Mouse (Mus musculus) natural killer cell, adult 2 months (primary cell): Measurements from ENCODE around the gene Gm14226.
"Not testable (repeated sequence)": the region's sequence is repeated elsewhere in the genome, so short reads cannot be mapped to it uniquely, and the experiment has no call there.

ENCODE experiments used
- DNase-seq, 2 experiments: peaks; one replicate each; pipeline ENCODE4 v3.0.0; 2022; ENCODE audit warnings: low spot score in 2 of 2

The Gm14226 gene

GRCm38 (mm10) chr2:155047452-155048178 is 29.5 kb downstream of the Gm14226 start:
- no peak for DNase-seq

- DNase-seq, result no peak
Observed at GRCm38 (mm10) chr2:155050108-155050503, 32.0 kb downstream of the Gm14226 start.

- DNase-seq, result peak; percentile 91 to 94
Observed at GRCm38 (mm10) chr2:155050504-155051236, 32.6 kb downstream of the Gm14226 start.

- no peak for DNase-seq
Observed at GRCm38 (mm10) chr2:155051622-155052351, 33.7 kb downstream of the Gm14226 start.

GRCm38 (mm10) chr2:155052681-155053080 is 34.6 kb downstream of the Gm14226 start:
- no peak for DNase-seq

- not testable (repeated sequence) for DNase-seq
Observed at GRCm38 (mm10) chr2:155053512-155053911, 35.4 kb downstream of the Gm14226 start.

GRCm38 (mm10) chr2:155054672-155055071 is 36.6 kb downstream of the Gm14226 start:
- no peak for DNase-seq

GRCm38 (mm10) chr2:155056076-155056578 is 38.1 kb downstream of the Gm14226 start:
- no peak for DNase-seq

GRCm38 (mm10) chr2:155057361-155057760 is 39.3 kb downstream of the Gm14226 start:
- DNase-seq, result no peak

- DNase-seq, result no peak
Observed at GRCm38 (mm10) chr2:155071027-155071426, 53.0 kb downstream of the Gm14226 start.

GRCm38 (mm10) chr2:155072353-155073145 is 54.5 kb downstream of the Gm14226 start:
- no peak for DNase-seq

- no peak for DNase-seq
Observed at GRCm38 (mm10) chr2:155073347-155073746, 55.3 kb downstream of the Gm14226 start.

- DNase-seq, result peak; percentile 79 to 86
Observed at GRCm38 (mm10) chr2:155073978-155074765, 56.1 kb downstream of the Gm14226 start, which contains the start of gene Ahcy. Ahcy (minus strand) TSS chr2:155074497.

- no peak for DNase-seq
Observed at GRCm38 (mm10) chr2:155074766-155075330, 56.8 kb downstream of the Gm14226 start.

- no peak for DNase-seq
Observed at GRCm38 (mm10) chr2:155075649-155076048, 57.6 kb downstream of the Gm14226 start.
